Mouse (Mus musculus): ENCODE data around the gene Chrm4. TPM values are rescaled to one million over a fixed set of nuclear protein-coding genes. Genes with fewer than 3 reads are reported as not detected.

The Chrm4 gene
- polyA plus RNA-seq, 1 experiment from 2014 or later: 0.25 TPM

DNA sequence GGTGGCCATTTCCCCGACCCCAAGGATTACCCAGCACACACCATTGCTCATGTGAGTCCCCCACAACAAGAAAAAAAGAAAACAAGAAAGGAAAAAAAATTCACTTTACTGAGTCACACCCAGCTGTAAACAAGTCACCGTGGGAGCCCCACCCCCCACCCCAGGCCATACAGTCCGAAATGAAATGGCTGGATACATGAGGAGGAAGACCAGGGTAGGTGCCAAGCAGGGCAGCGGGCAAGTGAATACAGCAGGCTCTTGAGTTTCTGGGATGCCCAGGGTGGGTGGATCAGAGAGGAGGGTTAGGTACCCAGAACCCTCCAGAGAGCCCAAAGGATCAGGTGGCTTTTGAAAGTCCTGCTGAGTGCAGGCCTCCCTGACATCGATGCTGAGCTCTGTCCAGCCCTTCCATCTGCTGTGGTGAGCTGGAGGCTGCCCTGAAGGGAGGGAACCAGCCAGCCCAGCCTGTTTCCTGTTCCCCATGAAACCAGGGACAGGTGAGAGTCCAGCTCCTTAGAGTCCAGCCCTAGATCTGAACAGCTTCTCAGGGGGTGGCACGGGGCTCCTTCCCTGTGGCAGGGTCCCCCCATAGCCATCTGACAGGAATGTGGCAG, 5.8 kb downstream of the Chrm4 start:
- no peak overlapping the region for H3K9ac ChIP-seq
- H3K4me3 ChIP-seq (replicated peaks): no peak overlapping the region
- peak overlapping the region; percentile 35; the same call in 1 of the 2 replicates for H3K27ac ChIP-seq (replicated peaks)
- ATAC-seq (ENCODE audit: insufficient number of reproducible peaks, low FRiP score, low TSS enrichment, low read depth): no peak
- WGBS: 17% methylated on average over 6 of the region's 6 CpGs
- H3K9me3 ChIP-seq (replicated peaks): no peaks in the 10 kb centered on the region
- peak overlapping the region; percentile 78 for H3K4me2 ChIP-seq (replicated peaks)
- H3K4me1 ChIP-seq: peaks cover 41% of the 10 kb centered on the region
- H3K36me3 ChIP-seq: peaks cover 39% of the 10 kb centered on the region
- no peaks in the 10 kb centered on the region for H3K27me3 ChIP-seq

DNA sequence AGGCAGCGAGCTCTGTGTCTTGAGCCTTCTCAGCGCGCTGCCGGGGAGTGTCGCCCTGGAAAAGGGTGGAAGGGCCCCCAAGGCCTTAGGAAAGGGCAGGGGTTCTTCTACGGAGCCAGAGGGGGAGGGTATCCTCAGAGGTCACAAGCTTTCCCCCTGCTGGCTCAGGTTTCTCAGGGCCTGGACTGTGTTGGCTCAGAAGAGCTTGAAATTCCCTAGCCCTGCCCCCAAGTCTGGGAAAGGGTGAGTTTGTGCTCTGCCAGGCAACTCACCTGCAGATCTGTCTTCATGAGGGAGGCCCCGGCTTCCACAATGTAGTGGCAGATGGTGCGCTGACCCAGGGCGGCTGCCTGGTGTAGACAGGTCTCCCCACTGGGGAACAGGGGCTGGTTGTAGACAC, 6.4 kb downstream of the Chrm4 start:
- Histone ChIP-seq H3K9me3 (replicated peaks) (no peaks in the 10 kb centered on the region), H3K36me3 (peaks cover 45% of the 10 kb centered on the region), H3K4me1 (peaks cover 36% of the 10 kb centered on the region), H3K9ac (no peak overlapping the region), H3K4me3 (replicated peaks) (no peak overlapping the region), H3K27ac (replicated peaks) (0 out of 2 replicates have a peak overlapping the region, but pooled peaks have one; percentile 44), H3K27me3 (no peaks in the 10 kb centered on the region), H3K4me2 (replicated peaks) (no peak overlapping the region)
- no peak for ATAC-seq (ENCODE audit: insufficient number of reproducible peaks, low FRiP score, low TSS enrichment, low read depth)
- 44% methylated on average over 9 of the region's 9 CpGs for WGBS

DNA sequence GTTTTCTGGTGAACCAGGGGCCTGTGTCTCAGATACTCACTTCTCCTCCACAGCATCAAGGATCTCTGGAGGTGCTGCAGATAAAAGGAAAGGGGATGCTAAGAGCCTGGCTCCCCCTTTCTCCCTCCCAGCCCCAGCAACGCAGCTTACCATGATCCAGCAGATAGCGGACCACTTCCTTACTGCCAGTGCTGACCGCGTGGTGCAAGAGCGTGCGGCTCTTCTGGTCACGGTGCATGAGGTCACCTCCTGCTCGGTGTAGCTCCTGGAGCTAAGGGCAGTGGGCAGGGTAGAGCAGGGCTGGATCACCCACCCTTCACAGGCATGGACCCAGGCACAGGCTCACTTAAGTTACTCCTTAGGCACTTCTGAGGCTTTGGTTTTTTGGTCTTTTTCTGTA, 7.0 kb downstream of the Chrm4 start:
- Histone ChIP-seq H3K36me3 (peaks cover 50% of the 10 kb centered on the region), H3K9ac (no peak overlapping the region), H3K4me2 (replicated peaks) (no peak overlapping the region), H3K4me3 (replicated peaks) (no peak overlapping the region), H3K9me3 (replicated peaks) (no peaks in the 10 kb centered on the region), H3K4me1 (peaks cover 36% of the 10 kb centered on the region), H3K27me3 (no peaks in the 10 kb centered on the region), H3K27ac (replicated peaks) (no peak overlapping the region)
- ATAC-seq (ENCODE audit: insufficient number of reproducible peaks, low FRiP score, low TSS enrichment, low read depth): no peak
- WGBS: 48% methylated on average over 8 of the region's 8 CpGs

DNA sequence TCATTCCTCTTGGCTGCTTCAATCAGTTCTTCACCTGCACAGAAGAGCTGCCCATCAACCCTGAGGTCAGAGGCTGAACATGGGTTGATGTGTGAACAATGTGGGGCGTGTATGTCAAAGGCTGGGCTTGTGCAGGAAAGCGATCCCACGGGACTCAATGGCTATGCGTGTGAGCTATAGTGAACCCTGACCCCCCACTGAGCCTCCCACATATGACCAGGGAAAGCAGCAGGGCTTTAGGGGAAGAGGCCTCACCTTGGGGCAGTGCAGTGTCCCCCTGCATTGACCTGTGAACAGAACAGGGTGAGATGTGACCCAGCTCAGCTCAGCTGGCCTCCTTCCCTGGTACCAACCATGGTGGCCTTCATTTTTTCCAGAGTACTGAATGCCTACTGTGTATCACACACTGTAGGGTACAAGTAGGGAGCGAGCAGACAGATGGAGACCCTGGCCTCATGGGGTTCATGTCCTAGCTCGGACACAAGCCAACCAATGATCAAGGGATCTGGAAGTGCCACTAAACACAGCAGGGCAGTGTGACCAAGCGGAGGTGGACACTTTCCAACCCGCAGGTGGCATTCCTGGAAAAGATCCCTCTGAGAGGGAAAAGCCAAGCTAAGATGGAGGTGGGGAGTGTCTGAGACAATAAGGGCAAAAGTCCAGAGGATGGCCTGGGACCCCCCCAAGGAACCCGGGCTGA, 7.9 kb downstream of the Chrm4 start:
- peaks cover 60% of the 10 kb centered on the region for H3K36me3 ChIP-seq
- H3K9ac ChIP-seq: no peak overlapping the region
- H3K4me1 ChIP-seq: peaks cover 32% of the 10 kb centered on the region
- H3K27ac ChIP-seq (replicated peaks): no peak overlapping the region
- H3K4me2 ChIP-seq (replicated peaks): no peak overlapping the region
- ATAC-seq (ENCODE audit: insufficient number of reproducible peaks, low FRiP score, low TSS enrichment, low read depth): no peak
- no peaks in the 10 kb centered on the region for H3K9me3 ChIP-seq (replicated peaks)
- 86% methylated on average over 9 of the region's 9 CpGs for WGBS
- H3K4me3 ChIP-seq (replicated peaks): no peak overlapping the region
- no peaks in the 10 kb centered on the region for H3K27me3 ChIP-seq

DNA sequence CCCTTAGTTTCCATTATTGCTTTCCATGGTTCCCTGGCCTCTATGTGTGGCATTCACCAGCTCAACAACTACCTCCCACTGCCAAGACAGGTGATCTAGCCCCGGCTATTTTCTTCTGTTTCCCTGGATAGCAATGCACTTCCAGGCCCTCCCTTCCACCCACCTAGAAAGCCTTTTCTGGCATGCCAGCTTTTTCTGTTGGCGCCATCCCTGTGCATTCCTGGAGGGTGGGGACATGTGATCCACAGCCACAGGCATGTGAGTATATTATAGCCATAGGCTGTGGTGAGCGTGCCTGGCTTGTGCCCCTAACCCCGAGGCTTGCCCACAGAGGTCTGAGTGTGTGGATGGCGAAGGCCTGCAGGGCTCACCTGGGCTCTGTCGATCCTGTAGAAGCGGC, 9.1 kb downstream of the Chrm4 start:
- H3K4me3 ChIP-seq (replicated peaks): no peak overlapping the region
- no peaks in the 10 kb centered on the region for H3K9me3 ChIP-seq (replicated peaks)
- peaks cover 70% of the 10 kb centered on the region for H3K36me3 ChIP-seq
- no peak overlapping the region for H3K9ac ChIP-seq
- H3K27me3 ChIP-seq: no peaks in the 10 kb centered on the region
- no peak for ATAC-seq (ENCODE audit: insufficient number of reproducible peaks, low FRiP score, low TSS enrichment, low read depth)
- H3K27ac ChIP-seq (replicated peaks): no peak overlapping the region
- peaks cover 21% of the 10 kb centered on the region for H3K4me1 ChIP-seq
- H3K4me2 ChIP-seq (replicated peaks): no peak overlapping the region
- 78% methylated on average over 7 of the region's 7 CpGs for WGBS

DNA sequence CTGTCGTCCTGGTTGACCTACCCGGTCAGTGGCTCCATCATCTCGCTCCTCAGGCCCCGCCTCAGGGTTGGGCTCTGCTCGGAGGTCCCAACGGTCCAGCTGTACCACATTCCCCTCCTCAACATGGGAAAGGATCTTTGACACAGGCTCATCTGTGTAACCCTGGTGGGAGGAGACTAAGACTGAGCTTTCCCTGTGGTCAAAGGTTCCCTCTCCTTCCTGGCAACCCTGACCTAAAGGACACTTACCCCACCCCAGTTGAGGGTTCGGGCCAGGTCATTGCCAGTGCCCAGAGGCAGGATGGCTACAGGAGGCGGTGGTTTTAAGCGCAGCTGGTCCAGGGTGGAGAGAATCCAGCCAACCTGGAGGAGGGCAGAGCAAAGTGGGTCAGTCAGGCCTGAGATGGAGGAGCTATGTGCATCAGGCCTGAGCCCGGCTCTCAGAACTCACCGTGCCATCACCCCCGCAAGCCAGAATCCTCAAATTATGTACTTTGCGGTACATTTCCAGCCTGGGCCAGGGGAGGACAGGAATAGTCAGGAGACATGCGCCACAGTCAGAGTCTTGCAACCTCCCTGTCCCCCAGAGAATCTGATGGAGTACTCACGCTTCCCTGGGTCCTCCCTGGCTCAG, 12.4 kb downstream of the Chrm4 start:
- Histone ChIP-seq H3K9ac (no peak overlapping the region), H3K4me3 (replicated peaks) (no peak overlapping the region), H3K27me3 (no peaks in the 10 kb centered on the region), H3K4me2 (replicated peaks) (no peak overlapping the region), H3K4me1 (peaks cover 6% of the 10 kb centered on the region), H3K9me3 (replicated peaks) (no peaks in the 10 kb centered on the region), H3K36me3 (peaks cover 65% of the 10 kb centered on the region), H3K27ac (replicated peaks) (no peak overlapping the region)
- WGBS: 77% methylated on average over 15 of the region's 15 CpGs
- no peak for ATAC-seq (ENCODE audit: insufficient number of reproducible peaks, low FRiP score, low TSS enrichment, low read depth)

DNA sequence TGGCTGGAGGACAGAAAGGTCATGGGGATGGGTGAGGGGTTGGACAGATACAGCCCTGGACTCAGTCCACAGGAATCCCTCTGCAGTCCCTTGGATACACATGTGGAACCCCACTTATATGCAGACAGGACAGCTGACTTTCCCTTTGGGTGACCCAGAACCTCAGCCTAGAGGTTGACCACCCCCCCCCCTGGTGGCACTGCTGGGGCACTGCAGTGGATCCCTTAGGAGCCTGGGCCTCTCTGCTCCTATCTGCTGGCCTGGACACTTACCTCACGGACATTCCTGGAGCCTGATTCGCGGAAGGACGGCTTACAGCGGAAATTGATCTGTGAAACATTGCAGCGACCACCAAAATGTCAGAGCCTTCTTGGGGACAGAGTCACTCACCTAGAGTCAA, 15.3 kb downstream of the Chrm4 start:
- H3K4me1 ChIP-seq: peaks cover 32% of the 10 kb centered on the region
- no peaks in the 10 kb centered on the region for H3K9me3 ChIP-seq (replicated peaks)
- 73% methylated on average over 6 of the region's 6 CpGs for WGBS
- no peak overlapping the region for H3K27ac ChIP-seq (replicated peaks)
- H3K9ac ChIP-seq: no peak overlapping the region
- H3K36me3 ChIP-seq: peaks cover 36% of the 10 kb centered on the region
- no peaks in the 10 kb centered on the region for H3K27me3 ChIP-seq
- no peak for ATAC-seq (ENCODE audit: insufficient number of reproducible peaks, low FRiP score, low TSS enrichment, low read depth)
- no peak overlapping the region for H3K4me3 ChIP-seq (replicated peaks)
- no peak overlapping the region for H3K4me2 ChIP-seq (replicated peaks)

DNA sequence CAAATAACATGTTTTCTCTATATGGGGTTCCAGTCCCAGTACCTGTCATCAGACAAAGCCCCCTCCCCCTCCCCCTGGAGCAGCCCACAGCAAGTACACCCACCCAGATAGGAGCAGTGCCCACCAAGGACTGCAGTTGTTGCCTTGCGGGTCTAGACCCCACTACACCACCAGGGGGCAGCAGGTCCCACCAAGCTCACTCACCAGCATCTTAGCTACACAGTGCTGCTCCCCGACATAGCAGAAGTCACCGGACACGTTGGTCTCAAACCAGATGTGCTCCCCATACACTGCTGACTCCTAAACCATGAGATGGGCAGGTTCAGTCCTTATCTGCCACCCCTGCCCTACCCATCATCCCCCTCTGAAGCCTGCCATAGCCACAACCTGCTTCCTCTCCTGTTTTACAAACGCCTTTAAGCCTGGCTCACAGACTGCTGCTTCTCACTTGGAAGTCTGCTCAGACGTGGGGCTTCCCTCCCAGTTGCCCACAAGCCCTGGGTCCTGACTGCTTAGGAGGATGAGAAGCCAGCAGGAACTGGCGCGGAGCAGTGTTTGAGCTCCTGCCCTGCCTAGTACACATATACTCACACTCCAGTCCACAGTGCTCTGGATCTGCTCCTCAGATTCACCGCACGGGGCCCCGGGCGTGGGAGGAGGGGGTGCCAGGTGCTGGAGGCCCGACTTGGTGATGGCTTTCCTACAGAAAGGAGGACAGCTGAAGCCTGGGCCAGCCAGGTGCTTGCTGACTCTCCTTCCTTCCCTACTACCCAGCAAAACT, 17.3 kb downstream of the Chrm4 start:
- Histone ChIP-seq H3K9me3 (replicated peaks) (no peaks in the 10 kb centered on the region), H3K36me3 (peaks cover 16% of the 10 kb centered on the region), H3K27ac (replicated peaks) (no peak overlapping the region), H3K4me1 (peaks cover 51% of the 10 kb centered on the region), H3K4me3 (replicated peaks) (no peak overlapping the region), H3K4me2 (replicated peaks) (no peak overlapping the region), H3K27me3 (no peaks in the 10 kb centered on the region), H3K9ac (no peak overlapping the region)
- ATAC-seq (ENCODE audit: insufficient number of reproducible peaks, low FRiP score, low TSS enrichment, low read depth): peak; percentile 53
- 37% methylated on average over 13 of the region's 13 CpGs for WGBS

DNA sequence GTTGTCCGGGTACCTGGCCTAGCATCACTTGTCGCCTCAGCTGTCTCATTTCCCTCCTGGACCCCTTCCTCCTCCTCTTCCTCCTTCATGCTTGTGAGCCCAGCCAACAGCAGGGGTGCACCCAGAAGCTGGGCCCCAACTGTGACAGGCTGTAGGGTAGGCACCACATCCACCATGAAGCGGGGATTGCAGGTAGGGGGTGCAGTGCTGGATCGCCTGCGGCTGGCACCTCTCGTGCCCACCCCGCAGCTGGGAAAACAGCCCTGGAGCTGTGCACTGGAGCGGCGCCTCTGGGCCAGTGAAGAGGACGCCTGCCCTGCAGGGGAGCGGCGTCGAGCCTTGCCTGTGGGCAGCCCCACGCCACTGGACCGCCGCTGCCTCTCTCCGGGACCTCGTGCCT, 18.4 kb downstream of the Chrm4 start, which contains the start of gene Gm9821:
Gene Gm9821 (plus strand): TSS at position 221 of the 400 bp plus-strand sequence.
- ATAC-seq (ENCODE audit: insufficient number of reproducible peaks, low FRiP score, low TSS enrichment, low read depth): no peak
- no peak within 1 kb of the TSS for H3K9ac ChIP-seq
- 85% methylated on average over 18 of the region's 18 CpGs for WGBS

DNA sequence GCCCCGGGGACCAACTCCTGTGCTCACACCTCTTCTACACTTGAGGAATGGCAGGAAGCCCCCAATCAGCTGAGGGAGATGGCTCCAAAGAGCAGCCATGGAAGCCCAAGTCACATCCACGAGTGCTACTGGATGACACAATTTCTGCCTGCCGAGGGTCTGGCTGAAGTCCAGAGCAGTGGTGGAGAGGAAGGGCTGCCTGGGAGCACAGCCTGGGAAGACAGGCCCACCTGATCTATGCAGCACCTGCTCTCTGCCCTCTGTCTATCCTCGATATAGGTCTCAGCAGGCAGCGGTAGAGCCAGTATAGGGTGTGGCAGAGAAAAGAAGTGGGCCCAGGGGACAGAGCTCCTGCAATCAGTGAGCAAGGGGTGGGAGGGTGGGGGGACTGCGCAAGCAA, 19.8 kb downstream of the Chrm4 start:
- no peaks in the 10 kb centered on the region; the same call in 1 of the 2 replicates for H3K36me3 ChIP-seq
- 42% methylated on average over 6 of the region's 6 CpGs for WGBS
- no peak overlapping the region for H3K9ac ChIP-seq
- H3K4me1 ChIP-seq: peaks cover 67% of the 10 kb centered on the region
- H3K27ac ChIP-seq (replicated peaks): no peak overlapping the region
- no peak overlapping the region for H3K4me2 ChIP-seq (replicated peaks)
- no peak overlapping the region for H3K4me3 ChIP-seq (replicated peaks)
- ATAC-seq (ENCODE audit: insufficient number of reproducible peaks, low FRiP score, low TSS enrichment, low read depth): no peak
- no peaks in the 10 kb centered on the region for H3K9me3 ChIP-seq (replicated peaks)
- no peaks in the 10 kb centered on the region for H3K27me3 ChIP-seq

More for the DNA sequence above, 18.4 kb downstream of the Chrm4 start, which contains the start of gene Gm9821:
- H3K4me3 ChIP-seq (replicated peaks): no peak within 1 kb of the TSS
- no peaks in the 10 kb centered on the region for H3K9me3 ChIP-seq (replicated peaks)
- no peaks in the 10 kb centered on the region for H3K27me3 ChIP-seq
- peaks cover 5% of the 10 kb centered on the region for H3K36me3 ChIP-seq
- H3K4me2 ChIP-seq (replicated peaks): no peak within 1 kb of the TSS
- H3K4me1 ChIP-seq: peaks cover 62% of the 10 kb centered on the region
- no peak within 1 kb of the TSS for H3K27ac ChIP-seq (replicated peaks)
